In the genomic region with DNA sequence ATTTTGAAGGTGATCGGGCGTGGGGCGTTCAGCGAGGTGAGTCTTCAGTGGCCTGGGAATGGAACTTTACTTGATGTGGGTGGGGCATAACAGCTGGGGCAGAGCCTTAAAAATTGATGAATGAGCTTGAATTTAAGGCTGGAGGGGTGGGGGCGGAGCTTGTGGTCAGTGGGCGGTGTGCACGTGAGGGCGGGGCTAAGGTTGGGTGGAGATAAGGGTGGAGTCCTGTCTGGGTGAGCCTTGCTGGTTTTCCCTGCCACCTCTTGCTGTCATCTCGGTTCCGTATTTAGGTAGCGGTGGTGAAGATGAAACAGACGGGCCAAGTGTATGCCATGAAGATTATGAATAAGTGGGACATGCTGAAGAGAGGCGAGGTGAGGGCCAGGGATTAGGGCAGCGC, we compare ENCODE assay signal across 8 mouse cellular contexts. TPM values are rescaled to one million over a fixed set of nuclear protein-coding genes. Genes with fewer than 3 reads are reported as not detected.
DNase-seq lines count a peak whose midpoint lies in the region; ATAC-seq and TF ChIP-seq lines count a peak whose summit lies in the region.

No protein-coding gene starts in this region.

- no peak overlapping the region for H3K27ac ChIP-seq in heart, embryonic 12.5 days (ENCODE audit: poor library complexity, severe bottlenecking)
- H3K27ac ChIP-seq in liver, adult 2 months (replicated peaks; ENCODE audit: insufficient read depth, low read depth, low read length) = peak overlapping the region; percentile 22; the same call in 1 of the 2 replicates
- H3K27ac ChIP-seq in neural tube, embryonic 15.5 days (replicated peaks) = no peak overlapping the region

- intact Hi-C loops in left cerebral cortex, postnatal 4 days (cut with DNase I) = no loop called here

- WGBS in heart, embryonic 12.5 days = 13% methylated on average over 14 of the region's 14 CpGs
- WGBS in liver, adult 2 months = 22% methylated on average over 14 of the region's 14 CpGs
- WGBS in neural tube, embryonic 15.5 days = 16% methylated on average over 14 of the region's 14 CpGs

- no peaks in the 10 kb centered on the region for H3K79me2 ChIP-seq in liver, adult 2 months (ENCODE audit: control insufficient read depth, insufficient read depth, low read length)

- H3K9ac ChIP-seq in heart, embryonic 12.5 days = 0 out of 2 replicates have a peak overlapping the region, but pooled peaks have one; percentile 55
- H3K9ac ChIP-seq in liver, adult 2 months (ENCODE audit: low read depth, low read length) = peak overlapping the region; percentile 25; the same call in 1 of the 2 replicates
- H3K9ac ChIP-seq in neural tube, embryonic 15.5 days (replicated peaks) = no peak overlapping the region

- TF ChIP-seq POLR2A in liver, adult 2 months (IDR thresholded peaks at IDR 0.05; ENCODE audit: extremely low read depth, insufficient read depth, low read length) = no peak

- no peaks in the 10 kb centered on the region for H3K27me3 ChIP-seq in heart, embryonic 12.5 days (replicated peaks)
- H3K27me3 ChIP-seq in liver, adult 2 months (ENCODE audit: control insufficient read depth, insufficient read depth, low read length) = no peaks in the 10 kb centered on the region
- peaks cover 10% of the 10 kb centered on the region for H3K27me3 ChIP-seq in neural tube, embryonic 15.5 days (replicated peaks)

- 0 out of 2 replicates have a peak overlapping the region, but pooled peaks have one; percentile 14 for H3K4me3 ChIP-seq in heart, embryonic 12.5 days
- no peak overlapping the region for H3K4me3 ChIP-seq in liver, adult 2 months (ENCODE audit: insufficient read depth, low read depth, low read length)
- H3K4me3 ChIP-seq in neural tube, embryonic 15.5 days (replicated peaks) = no peak overlapping the region

- ATAC-seq in CD4-positive, CD25-positive, alpha-beta regulatory T cell, adult 4 months = no peak
- ATAC-seq in heart, embryonic 12.5 days (ENCODE audit: insufficient number of reproducible peaks, low FRiP score) = peak; percentile 51; the same call in 1 of the 2 replicates
- no peak for ATAC-seq in neural tube, embryonic 15.5 days (ENCODE audit: low FRiP score)

- peaks cover 62% of the 10 kb centered on the region for H3K4me1 ChIP-seq in heart, embryonic 12.5 days (replicated peaks)
- H3K4me1 ChIP-seq in liver, adult 2 months (ENCODE audit: control insufficient read depth, insufficient read depth, low read length) = peaks cover 4% of the 10 kb centered on the region
- peaks cover 46% of the 10 kb centered on the region for H3K4me1 ChIP-seq in neural tube, embryonic 15.5 days

- peaks cover 67% of the 10 kb centered on the region for H3K36me3 ChIP-seq in heart, embryonic 12.5 days
- no peaks in the 10 kb centered on the region for H3K36me3 ChIP-seq in liver, adult 2 months (ENCODE audit: control insufficient read depth, insufficient read depth, low read length)
- H3K36me3 ChIP-seq in neural tube, embryonic 15.5 days = peaks cover 49% of the 10 kb centered on the region

- peak; percentile 64 for DNase-seq in CD4-positive, CD25-positive, alpha-beta regulatory T cell, adult 2 months (ENCODE audit: low read depth, low spot score)
- peak; percentile 51 for DNase-seq in adipocyte (ENCODE audit: low spot score)
- DNase-seq in liver, adult 2 months (ENCODE audit: extremely low read depth, low read depth, low spot score) = peak; percentile 65
- no peak for DNase-seq in left cerebral cortex, adult 18-20 months (ENCODE audit: low spot score in 2 of 2)
- no peak for DNase-seq in left cerebral cortex, postnatal 4 days

- peak overlapping the region; percentile 53 for H3K4me2 ChIP-seq in heart, embryonic 12.5 days
- peak overlapping the region; percentile 5; the same call in 1 of the 2 replicates for H3K4me2 ChIP-seq in neural tube, embryonic 15.5 days

- no peaks in the 10 kb centered on the region for H3K9me3 ChIP-seq in heart, embryonic 12.5 days (replicated peaks)
- no peaks in the 10 kb centered on the region for H3K9me3 ChIP-seq in neural tube, embryonic 15.5 days (replicated peaks)

- TF ChIP-seq CTCF in liver, adult 2 months (IDR thresholded peaks at IDR 0.05; ENCODE audit: low read depth, low read length) = no peak

RNA-seq across cellular contexts. Expression of a gene that starts 2.4 kb away (rescaled TPM):
- polyA plus RNA-seq in CD4-positive, CD25-positive, alpha-beta regulatory T cell, adult 4 months (2017; shearing (Covaris generic)) = under 1 TPM in 1 of 2 experiments, not detected in 1; 0.44 TPM
- polyA plus RNA-seq in heart, embryonic 12.5 days (2016; fragmentation: Nextera tagmentation; extraction: Ambion mirVana) = 16.4 and 17.2 TPM in 2 replicates
- total RNA-seq in liver, adult 2 months (2014; rRNA removed) = 13.6 and 24.8 TPM in 2 replicates
- polyA plus RNA-seq in liver, adult 2 months (2012; rRNA removed) = 60.0 and 76.4 TPM in 2 replicates
- polyA plus RNA-seq in neural tube, embryonic 15.5 days (2015; fragmentation: Nextera tagmentation; extraction: Ambion mirVana) = 10.0 and 14.9 TPM in 2 replicates
- 10 to 100 TPM; 26.6 to 32.0 TPM for total RNA-seq in left cerebral cortex, adult 18-20 months (2021)
- total RNA-seq in left cerebral cortex, postnatal 4 days (2021) = 10 to 100 TPM; 45.3 to 46.5 TPM

RNA-seq across cellular contexts. Expression of a gene that starts 8.4 kb away (rescaled TPM):
- under 1 TPM; 0.46 to 0.83 TPM for polyA plus RNA-seq in CD4-positive, CD25-positive, alpha-beta regulatory T cell, adult 4 months (2017; shearing (Covaris generic))
- 7.1 and 7.2 TPM in 2 replicates for polyA plus RNA-seq in heart, embryonic 12.5 days (2016; fragmentation: Nextera tagmentation; extraction: Ambion mirVana)
- total RNA-seq in liver, adult 2 months (2014; rRNA removed) = 1.8 and 2.3 TPM in 2 replicates
- polyA plus RNA-seq in liver, adult 2 months (2012; rRNA removed) = 5.2 and 8.7 TPM in 2 replicates
- 1.8 and 3.1 TPM in 2 replicates for polyA plus RNA-seq in neural tube, embryonic 15.5 days (2015; fragmentation: Nextera tagmentation; extraction: Ambion mirVana)
- 1 to 10 TPM; 2.3 to 3.0 TPM for total RNA-seq in left cerebral cortex, adult 18-20 months (2021)
- total RNA-seq in left cerebral cortex, postnatal 4 days (2021) = 1 to 10 TPM; 2.2 to 3.3 TPM

RNA-seq across cellular contexts. Expression of a gene that starts 10.0 kb away (rescaled TPM):
- polyA plus RNA-seq in CD4-positive, CD25-positive, alpha-beta regulatory T cell, adult 4 months (2017; shearing (Covaris generic)) = not detected
- 15.4 and 15.5 TPM in 2 replicates for polyA plus RNA-seq in heart, embryonic 12.5 days (2016; fragmentation: Nextera tagmentation; extraction: Ambion mirVana)
- total RNA-seq in liver, adult 2 months (2014; rRNA removed) = 4.5 and 6.7 TPM in 2 replicates
- 29.4 and 35.7 TPM in 2 replicates for polyA plus RNA-seq in liver, adult 2 months (2012; rRNA removed)
- polyA plus RNA-seq in neural tube, embryonic 15.5 days (2015; fragmentation: Nextera tagmentation; extraction: Ambion mirVana) = 30.3 and 35.8 TPM in 2 replicates
- 100 to 1,000 TPM; 143 TPM for total RNA-seq in left cerebral cortex, adult 18-20 months (2021)
- total RNA-seq in left cerebral cortex, postnatal 4 days (2021) = 100 to 1,000 TPM; 147 to 151 TPM

RNA-seq across cellular contexts. Expression of a gene that starts 31.6 kb away (rescaled TPM):
- polyA plus RNA-seq in CD4-positive, CD25-positive, alpha-beta regulatory T cell, adult 4 months (2017; shearing (Covaris generic)) = not detected
- not detected in 2 replicates for polyA plus RNA-seq in heart, embryonic 12.5 days (2016; fragmentation: Nextera tagmentation; extraction: Ambion mirVana)
- total RNA-seq in liver, adult 2 months (2014; rRNA removed) = not detected in 2 replicates
- not detected in 2 replicates for polyA plus RNA-seq in liver, adult 2 months (2012; rRNA removed)
- 0.24 TPM in 1 of 2 replicates, not detected in the other for polyA plus RNA-seq in neural tube, embryonic 15.5 days (2015; fragmentation: Nextera tagmentation; extraction: Ambion mirVana)
- under 1 TPM in 1 of 2 experiments, not detected in 1; 0.35 TPM for total RNA-seq in left cerebral cortex, adult 18-20 months (2021)
- total RNA-seq in left cerebral cortex, postnatal 4 days (2021) = under 1 TPM; 0.30 to 0.46 TPM

RNA-seq across cellular contexts. Expression of a gene that starts 32.1 kb away (rescaled TPM):
- not detected for polyA plus RNA-seq in CD4-positive, CD25-positive, alpha-beta regulatory T cell, adult 4 months (2017; shearing (Covaris generic))
- 2.2 TPM in 2 replicates for polyA plus RNA-seq in heart, embryonic 12.5 days (2016; fragmentation: Nextera tagmentation; extraction: Ambion mirVana)
- 0.09 TPM in 1 of 2 replicates, not detected in the other for total RNA-seq in liver, adult 2 months (2014; rRNA removed)
- polyA plus RNA-seq in liver, adult 2 months (2012; rRNA removed) = 0.02 TPM in 1 of 2 replicates, not detected in the other
- 7.5 and 8.2 TPM in 2 replicates for polyA plus RNA-seq in neural tube, embryonic 15.5 days (2015; fragmentation: Nextera tagmentation; extraction: Ambion mirVana)
- under 1 TPM; 0.16 to 0.40 TPM for total RNA-seq in left cerebral cortex, adult 18-20 months (2021)
- total RNA-seq in left cerebral cortex, postnatal 4 days (2021) = 10 to 100 TPM in 1 of 2 experiments, 1 to 10 TPM in 1; 9.4 to 11.0 TPM

Comparison
In these comparisons a context has a peak if more than half of its experiments do, and no peak if none do; other contexts are left out.
1. DNase-seq: peak in CD4-positive, CD25-positive, alpha-beta regulatory T cell, adult 2 months (single experiment), adipocyte (single experiment) and liver, adult 2 months (single experiment); none in left cerebral cortex, adult 18-20 months (0 of 2) and left cerebral cortex, postnatal 4 days (single experiment).
2. RNA of a gene that starts 10.0 kb away (polyA plus RNA-seq): 30.3 to 35.8 TPM in neural tube, embryonic 15.5 days, 29.4 to 35.7 TPM in liver, adult 2 months and 15.4 to 15.5 TPM in heart, embryonic 12.5 days; not detected in CD4-positive, CD25-positive, alpha-beta regulatory T cell, adult 4 months; every median in the first group is over 10 times any median in the second.